Mouse (Mus musculus) kidney, postnatal 14 days (tissue): ENCODE measurements at regions not wholly inside any gene's neighbourhood (a gene's known extent, or its start where the extent isn't known, plus 50 kb on each side); places are given as distances from the start of the nearest gene placed in this dataset.
A peak's percentile ranks its signal among the peaks of the same experiment; 100 is the strongest.

Experiments
- DNase-seq: peaks from one replicate; pipeline ENCODE4 v3.0.0; 2022; ENCODE audit warnings: mixed read lengths

GRCm38 (mm10) chrX:121533360-121533759 lies 863.8 kb downstream of the Nap1l3 start:
- no peak for DNase-seq

- DNase-seq, result no peak
Observed at GRCm38 (mm10) chrX:121519830-121520229, 877.4 kb downstream of the Nap1l3 start.

DNA sequence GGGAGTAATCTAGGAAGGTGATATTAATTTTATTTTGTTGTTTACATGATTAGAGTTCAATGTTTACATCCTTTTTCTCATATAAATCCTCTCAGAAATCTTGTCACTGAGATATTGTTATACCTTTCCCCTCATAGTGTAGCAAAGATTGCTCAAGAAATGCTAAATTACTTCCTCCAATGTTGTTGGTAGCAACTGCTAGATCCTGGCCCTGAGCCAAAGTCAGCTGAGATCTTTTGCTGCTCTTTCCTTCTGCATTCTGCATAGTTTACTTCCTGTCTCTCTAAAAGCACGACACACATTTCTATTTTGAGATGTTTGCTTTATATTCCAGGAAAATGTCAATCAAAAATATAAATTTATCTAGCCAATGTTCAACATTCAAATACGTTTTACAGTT lies 899.5 kb downstream of the Nap1l3 start:
- peak; percentile 13 for DNase-seq

GRCm38 (mm10) chrX:121497219-121497618 lies 900.0 kb downstream of the Nap1l3 start:
- DNase-seq, result no peak

GRCm38 (mm10) chrX:121479402-121479989 lies 917.7 kb downstream of the Nap1l3 start:
- peak; percentile 6 for DNase-seq

DNA sequence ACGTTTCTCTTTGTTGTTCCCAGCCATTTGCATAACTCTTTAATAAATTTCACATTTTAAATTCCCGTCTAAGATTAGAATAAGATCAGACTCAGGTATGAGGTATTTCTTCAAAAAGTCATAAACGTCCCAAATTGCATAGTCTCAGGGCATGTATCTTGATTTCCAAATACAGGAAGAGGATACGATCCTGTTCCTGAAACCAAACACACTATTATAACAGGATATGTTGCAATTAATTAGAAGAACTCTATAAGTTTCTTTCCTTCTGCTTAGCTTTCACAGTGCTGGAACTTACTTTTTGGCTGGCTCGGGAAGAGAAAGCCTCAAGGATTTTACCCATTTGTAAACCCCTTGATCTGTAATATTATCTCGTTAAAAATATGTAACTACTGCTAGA lies 968.1 kb downstream of the Nap1l3 start:
- no peak for DNase-seq
